Mouse (Mus musculus): Measurements from ENCODE around the gene Npm3. TPM values are rescaled to one million over a fixed set of nuclear protein-coding genes. Genes with fewer than 3 reads are reported as not detected.

Npm3 gene
- 7.5 and 9.4 TPM in 2 replicates for polyA plus RNA-seq (2016; fragmentation: Nextera tagmentation; extraction: Ambion mirVana)

DNA sequence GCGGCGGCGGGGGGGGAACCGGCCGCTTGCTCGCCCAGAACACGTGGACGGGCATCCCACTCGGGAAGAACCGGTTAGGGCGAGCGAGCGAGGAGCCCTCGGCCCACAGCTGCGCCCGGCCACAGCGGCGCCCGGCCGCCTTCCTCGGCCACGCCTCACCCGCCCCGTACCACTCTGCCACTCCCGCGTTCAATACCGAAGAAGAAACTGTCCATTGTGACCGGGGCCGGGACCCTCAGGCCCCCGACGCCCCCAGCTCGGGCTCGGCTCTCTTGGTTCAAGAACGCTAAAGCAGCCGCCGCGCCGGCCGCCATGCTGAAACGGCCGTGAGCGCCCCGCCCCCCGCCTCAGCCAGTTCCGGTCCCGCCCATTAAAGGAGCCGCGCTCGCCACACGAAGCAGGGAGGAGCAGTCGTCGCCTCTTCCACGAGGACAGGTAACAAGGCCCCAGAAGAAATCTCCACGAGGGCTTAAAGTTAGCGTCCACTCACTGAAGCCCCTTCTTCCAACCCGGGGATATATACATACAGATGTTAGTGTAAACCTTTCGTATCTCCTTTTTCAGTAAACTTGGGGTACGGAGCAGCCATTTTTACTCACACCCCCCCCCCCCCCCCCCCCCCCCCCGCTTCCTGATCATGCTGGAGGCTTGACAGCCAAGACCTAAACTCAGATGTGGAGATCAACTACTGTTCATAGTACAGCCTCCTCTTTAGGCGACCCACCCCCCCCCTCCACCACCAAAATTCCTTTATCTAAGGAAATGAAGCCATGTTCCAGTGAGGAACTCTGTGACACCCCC is at the start of gene Npm3:
Npm3 (minus strand) TSS at position 349 of the 801 bp plus-strand sequence.
- Histone ChIP-seq H3K27ac (replicated peaks) (peak within 1 kb of the TSS; percentile 87), H3K4me3 (peak within 1 kb of the TSS; percentile 95), H3K9me3 (replicated peaks) (no peaks in the 10 kb centered on the region), H3K27me3 (ENCODE audit: low read depth, poor library complexity, severe bottlenecking) (peaks cover 39% of the 10 kb centered on the region), H3K4me1 (peaks cover 41% of the 10 kb centered on the region), H3K36me3 (peaks cover 39% of the 10 kb centered on the region)
- WGBS, result 1% methylated on average over 59 of the region's 60 CpGs
- DNase-seq (ENCODE audit: low spot score), result peak; percentile 91

GRCm38 (mm10) chr19:45796879-45797278 is 47.5 kb upstream of the Npm3 start:
- no peak for DNase-seq (ENCODE audit: low spot score)
- WGBS, result 76% methylated on average over 15 of the region's 15 CpGs

GRCm38 (mm10) chr19:45796061-45796556 is 46.7 kb upstream of the Npm3 start:
- H3K27ac ChIP-seq (replicated peaks), result 0 out of 2 replicates have a peak overlapping the region, but pooled peaks have one; percentile 15
- peak overlapping the region; percentile 49 for H3K4me3 ChIP-seq
- no peaks in the 10 kb centered on the region; the same call in 1 of the 2 replicates for H3K27me3 ChIP-seq (ENCODE audit: low read depth, poor library complexity, severe bottlenecking)
- no peaks in the 10 kb centered on the region for H3K9me3 ChIP-seq (replicated peaks)
- peaks cover 11% of the 10 kb centered on the region for H3K4me1 ChIP-seq
- DNase-seq (ENCODE audit: low spot score), result no peak
- 9% methylated on average over 15 of the region's 15 CpGs for WGBS
- H3K36me3 ChIP-seq, result no peaks in the 10 kb centered on the region

More at GRCm38 (mm10) chr19:45796879-45797278, 47.5 kb upstream of the Npm3 start:
- Histone ChIP-seq H3K27me3 (ENCODE audit: low read depth, poor library complexity, severe bottlenecking) (no peaks in the 10 kb centered on the region; the same call in 1 of the 2 replicates), H3K27ac (replicated peaks) (no peak overlapping the region), H3K4me3 (no peak overlapping the region), H3K4me1 (peaks cover 11% of the 10 kb centered on the region), H3K9me3 (replicated peaks) (no peaks in the 10 kb centered on the region), H3K36me3 (no peaks in the 10 kb centered on the region)

GRCm38 (mm10) chr19:45795406-45795944 is 46.1 kb upstream of the Npm3 start:
- Histone ChIP-seq H3K36me3 (no peaks in the 10 kb centered on the region), H3K27ac (replicated peaks) (no peak overlapping the region), H3K4me1 (peaks cover 11% of the 10 kb centered on the region), H3K27me3 (ENCODE audit: low read depth, poor library complexity, severe bottlenecking) (no peaks in the 10 kb centered on the region; the same call in 1 of the 2 replicates), H3K4me3 (peak overlapping the region; percentile 49), H3K9me3 (replicated peaks) (no peaks in the 10 kb centered on the region)
- 33% methylated on average over 15 of the region's 15 CpGs for WGBS
- DNase-seq (ENCODE audit: low spot score), result no peak

GRCm38 (mm10) chr19:45794718-45795117 is 45.3 kb upstream of the Npm3 start:
- Histone ChIP-seq H3K27ac (replicated peaks) (no peak overlapping the region), H3K36me3 (no peaks in the 10 kb centered on the region), H3K27me3 (ENCODE audit: low read depth, poor library complexity, severe bottlenecking) (no peaks in the 10 kb centered on the region; the same call in 1 of the 2 replicates), H3K4me3 (no peak overlapping the region), H3K4me1 (peaks cover 11% of the 10 kb centered on the region), H3K9me3 (replicated peaks) (no peaks in the 10 kb centered on the region)
- WGBS, result 87% methylated on average over 6 of the region's 6 CpGs
- no peak for DNase-seq (ENCODE audit: low spot score)

- DNase-seq (ENCODE audit: low spot score), result no peak
- 90% methylated on average over 6 of the region's 6 CpGs for WGBS
These were observed 43.0 kb upstream of the Npm3 start for GRCm38 (mm10) chr19:45792404-45792803.

DNA sequence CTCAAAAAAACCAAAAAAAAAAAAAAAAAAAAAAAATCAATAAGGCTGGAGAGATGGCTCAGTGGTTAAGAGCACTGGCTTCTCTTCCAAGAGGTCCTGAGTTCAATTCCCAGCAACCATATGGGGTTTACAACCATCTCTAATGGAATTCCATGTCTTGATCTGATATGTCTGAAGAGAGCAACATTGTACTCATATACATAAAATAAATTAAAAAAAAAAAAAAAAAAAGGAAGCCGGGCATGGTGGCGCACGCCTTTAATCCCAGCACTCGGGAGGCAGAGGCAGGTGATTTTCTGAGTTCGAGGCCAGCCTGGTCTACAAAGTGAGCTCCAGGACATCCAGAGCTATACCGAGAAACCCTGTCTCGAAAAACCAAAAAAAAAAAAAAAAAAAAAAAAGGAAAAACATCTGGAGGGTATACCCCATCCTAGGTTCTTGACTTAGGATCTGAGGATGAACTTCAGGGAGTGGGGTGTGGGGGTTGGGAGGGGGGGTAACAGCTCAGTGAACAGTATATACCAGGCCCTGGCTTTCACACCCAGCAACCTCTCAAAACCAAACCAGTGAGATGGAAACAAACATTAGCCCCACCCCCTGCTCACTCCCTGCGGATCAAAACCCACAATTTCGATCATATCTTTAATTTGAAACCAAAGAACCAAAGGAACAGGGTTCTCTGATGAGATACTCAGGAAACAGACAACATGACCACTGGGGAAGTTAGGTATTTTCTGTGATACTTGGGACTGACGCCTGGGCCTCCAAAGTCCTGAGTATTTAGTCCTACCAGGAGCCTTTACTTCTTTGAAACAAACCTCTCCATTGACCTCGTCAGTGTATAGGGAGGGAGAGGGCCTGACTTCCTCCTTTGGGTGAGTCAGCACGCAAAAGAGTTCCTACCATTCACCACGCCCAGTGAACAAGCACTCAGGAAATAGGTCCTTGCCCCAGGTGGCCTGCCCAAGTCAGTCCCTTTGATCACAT is 40.8 kb upstream of the Npm3 start:
- Histone ChIP-seq H3K27me3 (ENCODE audit: low read depth, poor library complexity, severe bottlenecking) (no peaks in the 10 kb centered on the region; the same call in 1 of the 2 replicates), H3K4me3 (no peak overlapping the region), H3K36me3 (no peaks in the 10 kb centered on the region), H3K9me3 (replicated peaks) (no peaks in the 10 kb centered on the region), H3K4me1 (no peaks in the 10 kb centered on the region), H3K27ac (replicated peaks) (no peak overlapping the region)
- 85% methylated on average over 13 of the region's 13 CpGs for WGBS
- DNase-seq (ENCODE audit: low spot score), result no peak

More at GRCm38 (mm10) chr19:45792404-45792803, 43.0 kb upstream of the Npm3 start:
- Histone ChIP-seq H3K9me3 (replicated peaks) (no peaks in the 10 kb centered on the region), H3K36me3 (no peaks in the 10 kb centered on the region), H3K4me3 (no peak overlapping the region), H3K27ac (replicated peaks) (no peak overlapping the region), H3K4me1 (peaks cover 11% of the 10 kb centered on the region), H3K27me3 (ENCODE audit: low read depth, poor library complexity, severe bottlenecking) (no peaks in the 10 kb centered on the region; the same call in 1 of the 2 replicates)

- H3K9me3 ChIP-seq (replicated peaks), result no peaks in the 10 kb centered on the region
- no peaks in the 10 kb centered on the region for H3K4me1 ChIP-seq
- H3K27ac ChIP-seq (replicated peaks), result no peak overlapping the region
- no peaks in the 10 kb centered on the region; the same call in 1 of the 2 replicates for H3K27me3 ChIP-seq (ENCODE audit: low read depth, poor library complexity, severe bottlenecking)
- 83% methylated on average over 7 of the region's 7 CpGs for WGBS
- no peak for DNase-seq (ENCODE audit: low spot score)
- H3K36me3 ChIP-seq, result no peaks in the 10 kb centered on the region
- H3K4me3 ChIP-seq, result no peak overlapping the region
These were observed 40.0 kb upstream of the Npm3 start for GRCm38 (mm10) chr19:45789365-45789764.

DNA sequence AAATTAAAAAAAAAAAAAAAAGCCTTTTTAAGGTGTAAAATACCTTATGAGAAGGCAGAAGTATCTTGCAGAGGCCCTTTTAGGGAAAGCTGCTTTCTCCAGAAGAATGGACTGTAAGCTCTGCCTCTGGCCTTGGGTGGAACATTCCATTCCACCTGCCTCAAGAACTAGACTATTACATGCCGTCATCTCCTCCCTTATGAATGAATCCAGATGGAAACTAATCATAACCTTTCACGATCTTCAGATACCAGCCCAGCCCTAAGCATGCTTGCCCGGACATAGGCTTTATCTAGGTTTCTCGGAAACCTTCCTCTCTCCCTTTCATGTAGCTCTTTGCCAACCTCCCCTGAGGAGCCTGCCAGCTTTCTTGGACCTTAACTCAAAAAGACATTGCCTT is 38.9 kb upstream of the Npm3 start:
- no peaks in the 10 kb centered on the region for H3K36me3 ChIP-seq
- no peaks in the 10 kb centered on the region; the same call in 1 of the 2 replicates for H3K27me3 ChIP-seq (ENCODE audit: low read depth, poor library complexity, severe bottlenecking)
- H3K4me3 ChIP-seq, result no peak overlapping the region
- H3K4me1 ChIP-seq, result peaks cover 6% of the 10 kb centered on the region; the same call in 1 of the 2 replicates
- no peak overlapping the region for H3K27ac ChIP-seq (replicated peaks)
- DNase-seq (ENCODE audit: low spot score), result no peak
- no peaks in the 10 kb centered on the region for H3K9me3 ChIP-seq (replicated peaks)
- 94% methylated on average over 4 of the region's 4 CpGs for WGBS

DNA sequence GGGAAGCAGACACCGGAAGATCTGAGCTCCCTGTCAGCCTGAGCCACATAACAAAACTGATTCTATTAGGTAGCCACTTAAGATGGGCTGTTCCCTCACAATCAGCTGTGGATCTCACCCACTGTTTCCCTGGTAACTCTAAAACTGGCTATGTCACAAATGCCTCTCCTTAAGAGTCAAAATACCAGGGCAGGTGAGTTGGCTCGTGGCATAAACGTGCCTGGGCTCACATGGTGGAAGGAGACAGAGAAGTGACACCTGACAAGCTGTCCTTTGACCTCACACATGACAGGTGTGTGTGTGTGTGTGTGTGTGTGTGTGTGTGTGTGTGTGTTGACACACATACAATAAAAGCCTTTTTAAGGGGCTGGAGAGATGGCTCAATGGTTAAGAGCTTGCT is 38.1 kb upstream of the Npm3 start:
- no peak for DNase-seq (ENCODE audit: low spot score)
- H3K4me1 ChIP-seq, result peaks cover 8% of the 10 kb centered on the region; the same call in 1 of the 2 replicates
- no peak overlapping the region for H3K27ac ChIP-seq (replicated peaks)
- no peak overlapping the region for H3K4me3 ChIP-seq
- H3K27me3 ChIP-seq (ENCODE audit: low read depth, poor library complexity, severe bottlenecking), result no peaks in the 10 kb centered on the region
- H3K9me3 ChIP-seq (replicated peaks), result no peaks in the 10 kb centered on the region
- 78% methylated on average over 3 of the region's 3 CpGs for WGBS
- no peaks in the 10 kb centered on the region for H3K36me3 ChIP-seq

DNA sequence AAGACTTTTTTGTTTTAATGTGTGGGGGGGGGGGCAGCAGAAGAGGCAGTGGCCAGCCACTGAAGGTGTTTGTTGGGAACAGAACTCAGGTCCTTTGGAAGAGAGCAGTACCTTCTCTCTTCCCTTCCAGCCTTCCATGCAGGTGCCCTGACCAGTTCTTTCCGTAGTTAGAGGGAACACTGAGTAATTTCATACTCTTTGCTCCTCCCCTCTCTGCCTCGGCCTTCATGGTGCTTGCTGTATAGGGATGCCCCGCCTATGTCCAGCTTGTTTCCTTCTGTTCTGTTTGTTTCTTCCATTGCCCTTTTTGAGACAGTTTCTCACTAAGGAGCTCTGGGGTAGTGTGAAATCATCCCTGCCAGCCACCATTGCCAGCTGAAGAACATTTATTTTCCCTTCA is 36.1 kb upstream of the Npm3 start:
- Histone ChIP-seq H3K9me3 (replicated peaks) (no peaks in the 10 kb centered on the region), H3K4me1 (peaks cover 26% of the 10 kb centered on the region), H3K36me3 (peaks cover 7% of the 10 kb centered on the region), H3K4me3 (no peak overlapping the region), H3K27me3 (ENCODE audit: low read depth, poor library complexity, severe bottlenecking) (no peaks in the 10 kb centered on the region), H3K27ac (replicated peaks) (no peak overlapping the region)
- no peak for DNase-seq (ENCODE audit: low spot score)
- WGBS, result 70% methylated on average over 3 of the region's 3 CpGs

Measured in midbrain, embryonic 10.5 days (tissue).